Mouse (Mus musculus) cortical plate, adult 2 months (tissue): ENCODE measurements around the gene Nr2f1.

ENCODE experiments used
- CTCF ChIP-seq: fragments of 200-500 bp; IDR thresholded peaks from 2 replicates; pipeline ENCODE4 v1.5.1; 2011; ENCODE audit warnings: mild to moderate bottlenecking, control low read depth, low read length; ENCODE audit not compliant: insufficient read depth; ENCODE audit errors: extremely low read depth
- POLR2A ChIP-seq: fragments of 200-500 bp; IDR thresholded peaks from 2 replicates; pipeline ENCODE4 v1.6.1; 2011; ENCODE audit warnings: mild to moderate bottlenecking, low read length, control low read depth; ENCODE audit not compliant: insufficient read depth; ENCODE audit errors: extremely low read depth

- TF ChIP-seq POLR2A: 0 out of 2 replicates have a peak, but pooled peaks have one; percentile 5
- no peak for TF ChIP-seq CTCF
Observed at GRCm38 (mm10) chr13:78210029-78210747, 10.6 kb upstream of the Nr2f1 start.
